Mouse (Mus musculus) heart, adult 8-10 months (tissue): Measurements from ENCODE around the gene Hoxd12. TPM values are rescaled to one million over a fixed set of nuclear protein-coding genes. Genes with fewer than 3 reads are reported as not detected.

Experiments
- DNase-seq: peaks from one replicate; pipeline ENCODE4 v3.0.0; 2022; ENCODE audit warnings: low spot score
- total RNA-seq, 4 experiments: library from RNA; stranded (reverse); gene quantifications; 2 replicates each; pipeline ENCODE4 v1.2.4; 2022

Gene Hoxd12
- total RNA-seq, 4 experiments from 2014 or later, result not detected

GRCm38 (mm10) chr2:74695813-74696430 is 21.1 kb downstream of the Hoxd12 start:
- no peak for DNase-seq

- DNase-seq, result no peak
Measured at GRCm38 (mm10) chr2:74696442-74697335, 21.9 kb downstream of the Hoxd12 start.

GRCm38 (mm10) chr2:74697567-74698121 is 22.8 kb downstream of the Hoxd12 start, which contains the start of gene Hoxd9:
TSS of gene Hoxd9 (plus strand) at chr2:74697727.
- no peak for DNase-seq

- no peak for DNase-seq
Measured at GRCm38 (mm10) chr2:74698201-74699052, 23.6 kb downstream of the Hoxd12 start.

GRCm38 (mm10) chr2:74699053-74699430 is 24.2 kb downstream of the Hoxd12 start:
- DNase-seq, result no peak

- DNase-seq, result no peak
Measured at GRCm38 (mm10) chr2:74699664-74700545, 25.1 kb downstream of the Hoxd12 start.

- no peak for DNase-seq
Measured at GRCm38 (mm10) chr2:74700546-74701112, 25.8 kb downstream of the Hoxd12 start.

- DNase-seq, result peak; percentile 78
Measured at GRCm38 (mm10) chr2:74701949-74702819, 27.4 kb downstream of the Hoxd12 start.

- DNase-seq, result no peak
Measured at GRCm38 (mm10) chr2:74702820-74703219, 28.0 kb downstream of the Hoxd12 start.

- DNase-seq, result no peak
Measured at GRCm38 (mm10) chr2:74703317-74703716, 28.5 kb downstream of the Hoxd12 start.

- DNase-seq, result no peak
Measured at GRCm38 (mm10) chr2:74703720-74704392, 29.0 kb downstream of the Hoxd12 start.

GRCm38 (mm10) chr2:74704393-74704998 is 29.7 kb downstream of the Hoxd12 start, which contains the start of gene Hoxd8:
TSS of gene Hoxd8 (plus strand) at chr2:74704615.
- no peak for DNase-seq

GRCm38 (mm10) chr2:74704999-74705466 is 30.2 kb downstream of the Hoxd12 start:
- DNase-seq, result no peak

GRCm38 (mm10) chr2:74705467-74706089 is 30.8 kb downstream of the Hoxd12 start:
- no peak for DNase-seq

- no peak for DNase-seq
Measured at GRCm38 (mm10) chr2:74706393-74706960, 31.7 kb downstream of the Hoxd12 start.

GRCm38 (mm10) chr2:74707599-74707998 is 32.8 kb downstream of the Hoxd12 start:
- no peak for DNase-seq

- DNase-seq, result no peak
Measured at GRCm38 (mm10) chr2:74708676-74709075, 33.9 kb downstream of the Hoxd12 start.
